Mouse (Mus musculus): ENCODE measurements around the gene Gng4. TPM values are rescaled to one million over a fixed set of nuclear protein-coding genes. Genes with fewer than 3 reads are reported as not detected.

Gng4 gene
- 0.02 and 0.04 TPM in 2 replicates for polyA plus RNA-seq (2012; rRNA removed)
- not detected in 2 replicates for polyA plus RNA-seq (2014; fragmentation: Nextera tagmentation; extraction: Ambion mirVana)

DNA sequence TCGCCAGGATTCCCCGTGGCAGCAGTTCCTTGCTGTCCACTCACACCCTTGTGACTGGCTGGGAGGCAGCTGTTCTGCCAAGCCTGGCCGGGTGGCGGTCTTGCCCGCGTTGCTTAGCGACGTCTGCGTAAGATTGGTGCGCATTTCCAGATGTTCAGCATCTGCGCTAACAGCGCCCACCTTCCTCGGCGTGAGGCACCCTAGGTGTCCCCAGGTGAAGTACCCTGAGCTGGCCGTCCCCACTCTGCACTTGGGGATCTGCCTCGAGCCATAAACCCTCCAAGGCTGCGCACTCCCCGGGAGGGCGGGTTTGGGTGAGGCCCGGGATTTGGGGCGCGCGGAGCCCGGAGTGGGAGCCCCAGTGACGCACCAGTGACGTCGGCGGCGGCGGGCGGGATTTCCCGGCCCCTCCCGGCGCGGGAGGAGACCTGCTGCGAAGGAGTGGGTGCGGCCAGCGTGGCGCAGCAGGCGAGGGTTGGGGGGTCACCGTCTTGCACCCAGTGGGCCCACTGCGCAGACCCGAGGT, at the start of gene Gng4:
Gene Gng4 (plus strand): TSS at position 166 of the 526 bp plus-strand sequence.
- H3K4me2 ChIP-seq (ENCODE audit: low read depth): peak within 1 kb of the TSS; percentile 63
- DNase-seq (ENCODE audit: low read depth in 3 of 3, low spot score in 3 of 3): no peak
- peak; percentile 33; the same call in 1 of the 2 replicates for ATAC-seq (ENCODE audit: insufficient read depth)
- H3K9me3 ChIP-seq (ENCODE audit: control insufficient read depth, low read length): no peaks in the 10 kb centered on the region
- H3K4me3 ChIP-seq (ENCODE audit: insufficient read depth in 1 of 2, low read depth in 2 of 2, low read length in 2 of 2): peak within 1 kb of the TSS; percentile 2 to 45; a peak in 2 of 4 replicates
- H3K9ac ChIP-seq (replicated peaks): no peak within 1 kb of the TSS
- under 1% methylated on average over 41 of the region's 43 CpGs for WGBS (ENCODE audit: insufficient replicate concordance)
- no peaks in the 10 kb centered on the region for H3K4me1 ChIP-seq (replicated peaks; ENCODE audit: control insufficient read depth in 2 of 2, insufficient read depth in 2 of 2, low read length in 1 of 2)
- no peaks in the 10 kb centered on the region for H3K36me3 ChIP-seq (replicated peaks; ENCODE audit: control insufficient read depth, insufficient read depth, low read depth)
- no peak within 1 kb of the TSS for H3K27ac ChIP-seq
- peaks cover 32% of the 10 kb centered on the region for H3K27me3 ChIP-seq (ENCODE audit: control insufficient read depth, insufficient read depth, low read length)
- TF ChIP-seq EP300 (IDR thresholded peaks at IDR 0.05; ENCODE audit: low read depth) (no peak), CTCF (IDR thresholded peaks at IDR 0.05; ENCODE audit: low read depth) (no peak)

DNA sequence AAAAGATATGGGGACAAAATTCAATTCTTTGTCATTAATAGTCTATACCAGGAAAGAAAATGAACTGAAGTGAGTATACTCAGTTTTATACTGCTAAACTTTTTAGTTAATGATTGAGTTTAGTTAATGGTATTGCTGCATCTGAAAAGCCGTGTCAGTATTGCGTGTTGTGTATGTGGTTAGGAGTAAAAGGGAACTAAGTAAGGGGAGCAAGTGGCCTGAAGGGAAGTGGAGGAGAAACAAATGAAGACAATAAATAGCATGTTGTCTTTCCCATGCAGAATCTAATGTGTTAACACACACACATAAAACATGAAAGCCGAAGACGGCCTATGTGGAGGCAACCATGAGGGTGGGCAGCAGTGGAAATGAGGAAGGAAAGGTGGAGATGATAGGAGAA, 44.6 kb upstream of the Gng4 start:
- WGBS (ENCODE audit: insufficient replicate concordance): 71% methylated on average over 4 of the region's 4 CpGs
- no peaks in the 10 kb centered on the region for H3K27me3 ChIP-seq (ENCODE audit: control insufficient read depth, insufficient read depth, low read length)
- no peaks in the 10 kb centered on the region for H3K9me3 ChIP-seq (ENCODE audit: control insufficient read depth, low read length)
- no peak overlapping the region for H3K4me3 ChIP-seq (ENCODE audit: insufficient read depth in 1 of 2, low read depth in 2 of 2, low read length in 2 of 2)
- no peak for ATAC-seq (ENCODE audit: insufficient read depth)
- no peak for DNase-seq (ENCODE audit: low read depth in 3 of 3, low spot score in 3 of 3)
- H3K4me1 ChIP-seq (replicated peaks; ENCODE audit: control insufficient read depth in 2 of 2, insufficient read depth in 2 of 2, low read length in 1 of 2): no peaks in the 10 kb centered on the region
- no peak overlapping the region for H3K4me2 ChIP-seq (ENCODE audit: low read depth)
- H3K36me3 ChIP-seq (replicated peaks; ENCODE audit: control insufficient read depth, insufficient read depth, low read depth): no peaks in the 10 kb centered on the region
- TF ChIP-seq EP300 (IDR thresholded peaks at IDR 0.05; ENCODE audit: low read depth) (no peak), CTCF (IDR thresholded peaks at IDR 0.05; ENCODE audit: low read depth) (no peak)
- no peak overlapping the region for H3K27ac ChIP-seq
- H3K9ac ChIP-seq (replicated peaks): no peak overlapping the region

DNA sequence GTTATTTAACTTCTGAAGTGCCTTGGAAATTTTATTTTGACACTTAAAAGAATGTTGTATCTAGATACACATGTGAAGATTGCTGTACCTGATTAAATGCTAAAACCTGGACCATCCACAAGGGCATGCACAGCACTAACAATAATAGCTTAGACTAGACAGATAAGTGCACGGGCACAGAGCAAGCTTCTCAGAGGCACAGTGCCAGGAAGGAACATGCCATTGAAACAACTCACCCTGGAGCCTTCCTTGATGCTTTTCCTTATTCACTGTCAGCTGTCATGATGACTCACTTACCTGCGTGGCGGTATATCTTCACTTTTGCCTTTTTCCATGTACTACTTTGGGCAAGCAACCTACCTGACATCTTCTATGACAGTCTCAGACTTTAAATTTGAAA, 37.9 kb upstream of the Gng4 start:
- Histone ChIP-seq H3K27me3 (ENCODE audit: control insufficient read depth, insufficient read depth, low read length) (no peaks in the 10 kb centered on the region), H3K4me2 (ENCODE audit: low read depth) (no peak overlapping the region), H3K27ac (no peak overlapping the region), H3K36me3 (replicated peaks; ENCODE audit: control insufficient read depth, insufficient read depth, low read depth) (no peaks in the 10 kb centered on the region), H3K9me3 (ENCODE audit: control insufficient read depth, low read length) (no peaks in the 10 kb centered on the region), H3K4me1 (replicated peaks; ENCODE audit: control insufficient read depth in 2 of 2, insufficient read depth in 2 of 2, low read length in 1 of 2) (no peaks in the 10 kb centered on the region), H3K4me3 (ENCODE audit: insufficient read depth in 1 of 2, low read depth in 2 of 2, low read length in 2 of 2) (no peak overlapping the region), H3K9ac (replicated peaks) (no peak overlapping the region)
- no peak for TF ChIP-seq CTCF (IDR thresholded peaks at IDR 0.05; ENCODE audit: low read depth)
- TF ChIP-seq EP300 (IDR thresholded peaks at IDR 0.05; ENCODE audit: low read depth): no peak
- no peak for ATAC-seq (ENCODE audit: insufficient read depth)
- DNase-seq (ENCODE audit: low read depth in 3 of 3, low spot score in 3 of 3): no peak
- WGBS (ENCODE audit: insufficient replicate concordance): 73% methylated on average over 3 of the region's 3 CpGs

DNA sequence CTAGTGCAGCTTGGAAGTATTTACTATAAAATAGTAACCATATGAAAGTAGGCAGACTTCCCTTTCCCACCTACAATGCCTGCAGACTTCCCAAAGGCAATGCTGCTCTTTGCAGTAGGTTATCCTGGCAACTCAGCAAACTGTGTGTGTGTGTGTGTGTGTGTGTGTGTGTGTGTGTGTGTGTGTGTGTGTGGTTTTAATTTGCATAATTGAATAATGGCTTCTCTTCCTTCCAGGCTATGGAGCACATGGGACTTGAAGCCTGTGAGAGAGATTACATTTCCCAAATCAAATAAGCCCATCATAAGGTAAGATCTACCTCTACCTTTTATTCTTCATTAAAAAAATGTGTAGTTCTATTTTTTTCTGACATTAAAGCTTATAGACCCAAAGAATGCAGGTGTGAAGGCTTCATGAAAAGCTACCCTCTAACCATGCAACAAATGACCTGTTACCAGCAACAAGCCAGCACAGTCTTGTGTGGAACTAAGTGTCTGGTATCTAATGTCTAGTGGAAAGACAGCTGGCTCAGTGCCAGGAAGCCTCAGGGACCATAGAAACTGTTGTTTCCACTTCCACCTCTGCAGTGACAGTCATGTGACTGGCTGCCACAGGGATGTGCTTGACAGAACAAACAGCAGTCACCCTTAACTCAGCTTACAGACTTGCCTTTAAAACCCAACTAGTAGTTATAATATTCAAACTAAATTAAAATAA, 7.9 kb upstream of the Gng4 start:
- ATAC-seq (ENCODE audit: insufficient read depth): no peak

GRCm38 (mm10) chr13:13777052-13777451, 6.8 kb upstream of the Gng4 start:
- Histone ChIP-seq H3K4me1 (replicated peaks; ENCODE audit: control insufficient read depth in 2 of 2, insufficient read depth in 2 of 2, low read length in 1 of 2) (no peaks in the 10 kb centered on the region), H3K36me3 (replicated peaks; ENCODE audit: control insufficient read depth, insufficient read depth, low read depth) (no peaks in the 10 kb centered on the region), H3K4me2 (ENCODE audit: low read depth) (no peak overlapping the region), H3K9me3 (ENCODE audit: control insufficient read depth, low read length) (no peaks in the 10 kb centered on the region), H3K27me3 (ENCODE audit: control insufficient read depth, insufficient read depth, low read length) (no peaks in the 10 kb centered on the region; the same call in 1 of the 2 replicates), H3K9ac (replicated peaks) (no peak overlapping the region), H3K27ac (no peak overlapping the region), H3K4me3 (ENCODE audit: insufficient read depth in 1 of 2, low read depth in 2 of 2, low read length in 2 of 2) (no peak overlapping the region)
- TF ChIP-seq EP300 (IDR thresholded peaks at IDR 0.05; ENCODE audit: low read depth) (no peak), CTCF (IDR thresholded peaks at IDR 0.05; ENCODE audit: low read depth) (no peak)
- WGBS (ENCODE audit: insufficient replicate concordance): 68% methylated on average over 11 of the region's 11 CpGs
- no peak for DNase-seq (ENCODE audit: low read depth in 3 of 3, low spot score in 3 of 3)
- no peak for ATAC-seq (ENCODE audit: insufficient read depth)

More for the DNA sequence above, 7.9 kb upstream of the Gng4 start:
- DNase-seq (ENCODE audit: low read depth in 3 of 3, low spot score in 3 of 3): no peak
- Histone ChIP-seq H3K4me1 (replicated peaks; ENCODE audit: control insufficient read depth in 2 of 2, insufficient read depth in 2 of 2, low read length in 1 of 2) (no peaks in the 10 kb centered on the region), H3K27me3 (ENCODE audit: control insufficient read depth, insufficient read depth, low read length) (no peaks in the 10 kb centered on the region), H3K4me2 (ENCODE audit: low read depth) (no peak overlapping the region), H3K36me3 (replicated peaks; ENCODE audit: control insufficient read depth, insufficient read depth, low read depth) (no peaks in the 10 kb centered on the region), H3K4me3 (ENCODE audit: insufficient read depth in 1 of 2, low read depth in 2 of 2, low read length in 2 of 2) (no peak overlapping the region), H3K9me3 (ENCODE audit: control insufficient read depth, low read length) (no peaks in the 10 kb centered on the region), H3K27ac (no peak overlapping the region), H3K9ac (replicated peaks) (no peak overlapping the region)
- TF ChIP-seq CTCF (IDR thresholded peaks at IDR 0.05; ENCODE audit: low read depth) (no peak), EP300 (IDR thresholded peaks at IDR 0.05; ENCODE audit: low read depth) (no peak)
